Mouse (Mus musculus) liver, adult 2 months (tissue): Measurements from ENCODE around the gene Auts2. TPM values are rescaled to one million over a fixed set of nuclear protein-coding genes. Genes with fewer than 3 reads are reported as not detected.

Experiments used
- DNase-seq: peaks from one replicate; pipeline ENCODE4 v3.0.0-alpha.2; 2011; ENCODE audit warnings: low read depth, low spot score; ENCODE audit errors: extremely low read depth
- H3K27ac ChIP-seq: fragments of 200-500 bp; replicated peaks from 2 replicates; pipeline ENCODE4 v1.5.1; 2012; ENCODE audit warnings: low read depth, mild to moderate bottlenecking, control low read depth, inconsistent platforms, low read length; ENCODE audit not compliant: insufficient read depth
- H3K27me3 ChIP-seq: fragments of 200-500 bp; 2 replicates; pipeline ENCODE4 v1.6.1; 2012; ENCODE audit warnings: mild to moderate bottlenecking, moderate library complexity, low read length, inconsistent platforms; ENCODE audit not compliant: control insufficient read depth, insufficient read depth
- H3K36me3 ChIP-seq: fragments of 200-500 bp; 2 replicates; pipeline ENCODE4 v1.6.1; 2012; ENCODE audit warnings: low read length, inconsistent platforms; ENCODE audit not compliant: control insufficient read depth, insufficient read depth
- H3K4me1 ChIP-seq: fragments of 200-500 bp; 2 replicates; pipeline ENCODE4 v1.6.1; 2011; ENCODE audit warnings: low read length; ENCODE audit not compliant: control insufficient read depth, insufficient read depth
- H3K4me3 ChIP-seq: fragments of 200-500 bp; 2 replicates; pipeline ENCODE4 v1.5.1; 2011; ENCODE audit warnings: low read depth, mild to moderate bottlenecking, control low read depth, low read length, moderate library complexity; ENCODE audit not compliant: insufficient read depth
- H3K79me2 ChIP-seq: fragments of 200-500 bp; 2 replicates; pipeline ENCODE4 v1.6.1; 2012; ENCODE audit warnings: inconsistent platforms, mild to moderate bottlenecking, low read length, moderate library complexity; ENCODE audit not compliant: control insufficient read depth, insufficient read depth
- H3K9ac ChIP-seq: fragments of 200-500 bp; 2 replicates; pipeline ENCODE4 v1.6.1; 2012; ENCODE audit warnings: low read depth, mild to moderate bottlenecking, control low read depth, inconsistent platforms, low read length
- CTCF ChIP-seq: fragments of 200-500 bp; IDR thresholded peaks from 2 replicates; pipeline ENCODE4 v1.5.1; 2011; ENCODE audit warnings: low read depth, low read length, control low read depth
- POLR2A ChIP-seq: fragments of 200-500 bp; IDR thresholded peaks from 2 replicates; pipeline ENCODE4 v1.6.1; 2011; ENCODE audit warnings: low read length, control low read depth; ENCODE audit not compliant: insufficient read depth; ENCODE audit errors: extremely low read depth
- WGBS: fragments of 180-500 bp; shearing (Covaris S2); methylation state at CpG from one replicate; pipeline ENCODE4 v1.1.7; 2018; 5-methylcytosine and 5-hydroxymethylcytosine counted together
- polyA plus RNA-seq: library from polyadenylated mRNA; depleted of rRNA; stranded (reverse); fragments of >200 nt; gene quantifications from 2 replicates; pipeline ENCODE4 v1.2.3, GENCODE M21; 2012
- total RNA-seq: library from RNA; depleted of rRNA; stranded (reverse); fragments of >200 nt; gene quantifications from 2 replicates; pipeline ENCODE4 v1.2.3, GENCODE M21; 2014

Auts2 gene
- total and polyA plus RNA-seq, 2 experiments: 0.37 to 0.51 TPM

DNA sequence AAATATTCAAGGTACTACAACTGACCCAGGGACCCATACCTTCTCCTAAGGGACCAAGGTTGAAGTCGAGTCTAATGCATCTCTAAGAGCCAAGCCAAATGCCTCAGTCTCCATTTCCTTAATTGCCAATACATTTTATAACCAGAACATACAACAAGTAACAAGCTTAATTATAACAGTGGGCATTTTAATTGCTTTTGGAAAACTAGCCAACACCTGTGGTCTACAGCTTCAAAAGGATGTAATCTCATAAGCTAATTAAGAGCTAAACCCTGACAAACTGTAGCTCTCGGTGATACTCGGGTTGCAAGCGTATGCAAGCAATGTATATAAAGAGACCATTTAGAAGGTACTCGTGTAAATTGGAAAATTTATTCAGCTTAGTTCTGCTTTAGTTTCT lies 107.7 kb downstream of the Auts2 start:
- no peaks in the 10 kb centered on the region for H3K4me1 ChIP-seq
- no peak overlapping the region for H3K9ac ChIP-seq
- H3K27me3 ChIP-seq: peaks cover 3% of the 10 kb centered on the region; the same call in 1 of the 2 replicates
- TF ChIP-seq POLR2A: no peak
- no peak for TF ChIP-seq CTCF
- 96% methylated on average over 5 of the region's 5 CpGs for WGBS
- no peak overlapping the region for H3K27ac ChIP-seq
- H3K79me2 ChIP-seq: no peaks in the 10 kb centered on the region
- no peak for DNase-seq
- H3K36me3 ChIP-seq: no peaks in the 10 kb centered on the region
- no peak overlapping the region for H3K4me3 ChIP-seq

DNA sequence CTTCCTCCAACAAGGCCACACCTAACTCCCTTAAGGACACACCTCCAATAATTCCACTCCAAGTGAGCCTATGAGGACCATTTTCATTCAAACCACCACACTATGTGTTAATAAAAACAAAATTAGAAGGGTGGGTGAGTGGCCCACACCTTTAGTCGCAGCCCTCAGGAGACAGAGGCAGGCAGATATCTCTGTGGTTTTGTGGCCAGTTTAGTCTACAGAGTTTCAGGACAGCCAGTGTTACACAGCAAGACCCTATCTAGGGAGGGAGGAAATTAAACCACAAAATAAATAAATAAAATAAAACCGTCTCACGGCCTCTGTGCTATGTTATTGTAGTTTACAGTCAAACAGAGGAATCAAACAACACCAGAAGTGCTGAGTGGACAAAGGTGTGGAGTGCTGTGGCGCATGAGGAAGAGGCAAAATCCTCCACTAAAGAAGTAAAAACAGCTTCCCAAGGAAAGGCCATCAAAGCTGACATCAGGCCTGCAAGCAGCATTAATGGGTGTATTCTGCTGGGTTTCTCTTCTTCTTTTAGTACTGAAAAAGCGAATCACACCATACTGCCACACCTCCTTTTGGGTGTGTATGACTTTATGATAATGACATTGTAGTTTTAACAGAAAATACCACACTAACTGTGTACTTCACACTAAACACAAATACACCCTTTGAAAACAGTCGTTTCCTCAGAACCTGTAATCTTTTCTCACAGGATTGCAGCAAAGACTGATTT lies 109.6 kb downstream of the Auts2 start:
- no peak for TF ChIP-seq CTCF
- TF ChIP-seq POLR2A: no peak
- H3K4me3 ChIP-seq: no peak overlapping the region
- peaks cover 6% of the 10 kb centered on the region; the same call in 1 of the 2 replicates for H3K27me3 ChIP-seq
- H3K79me2 ChIP-seq: no peaks in the 10 kb centered on the region
- no peak overlapping the region for H3K27ac ChIP-seq
- no peak overlapping the region for H3K9ac ChIP-seq
- H3K4me1 ChIP-seq: no peaks in the 10 kb centered on the region
- WGBS: 90% methylated on average over 6 of the region's 6 CpGs
- no peaks in the 10 kb centered on the region for H3K36me3 ChIP-seq
- DNase-seq: no peak

GRCm38 (mm10) chr5:132429363-132429762 lies 113.8 kb downstream of the Auts2 start:
- Histone ChIP-seq H3K36me3 (no peaks in the 10 kb centered on the region), H3K4me3 (no peak overlapping the region), H3K4me1 (no peaks in the 10 kb centered on the region), H3K9ac (no peak overlapping the region), H3K79me2 (no peaks in the 10 kb centered on the region), H3K27me3 (peaks cover 6% of the 10 kb centered on the region; the same call in 1 of the 2 replicates), H3K27ac (no peak overlapping the region)
- 88% methylated on average over 3 of the region's 3 CpGs for WGBS
- no peak for TF ChIP-seq POLR2A
- no peak for TF ChIP-seq CTCF
- no peak for DNase-seq

DNA sequence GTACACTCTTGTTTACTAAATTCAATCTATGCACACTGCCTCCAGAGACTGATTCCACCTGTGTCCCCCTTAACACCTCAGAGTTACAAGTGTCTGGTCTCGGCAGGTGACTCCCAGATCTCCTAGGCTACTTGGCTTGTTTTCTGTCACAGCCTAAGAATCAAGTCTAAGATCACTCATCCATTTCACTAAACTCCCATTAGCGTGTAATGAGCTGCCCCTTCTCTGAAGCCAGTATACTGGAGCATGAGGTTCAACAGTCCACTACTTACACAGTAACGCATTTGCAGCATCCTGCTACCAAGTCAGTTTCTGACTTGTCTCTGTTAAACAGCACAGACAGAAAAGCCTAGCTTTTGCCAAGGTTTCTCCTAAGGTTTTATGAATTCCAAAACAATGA lies 116.8 kb downstream of the Auts2 start:
- Histone ChIP-seq H3K27ac (no peak overlapping the region), H3K36me3 (no peaks in the 10 kb centered on the region), H3K79me2 (no peaks in the 10 kb centered on the region), H3K4me1 (no peaks in the 10 kb centered on the region), H3K27me3 (peaks cover 7% of the 10 kb centered on the region; the same call in 1 of the 2 replicates), H3K9ac (no peak overlapping the region), H3K4me3 (no peak overlapping the region)
- no peak for DNase-seq
- TF ChIP-seq CTCF: no peak
- 95% methylated on average over 3 of the region's 3 CpGs for WGBS

- no peak for DNase-seq
- no peak overlapping the region for H3K9ac ChIP-seq
- TF ChIP-seq CTCF: no peak
- no peak for TF ChIP-seq POLR2A
- H3K4me1 ChIP-seq: no peaks in the 10 kb centered on the region
- H3K27me3 ChIP-seq: peaks cover 7% of the 10 kb centered on the region; the same call in 1 of the 2 replicates
- no peaks in the 10 kb centered on the region for H3K36me3 ChIP-seq
- WGBS: 76% methylated on average over 6 of the region's 6 CpGs
- H3K79me2 ChIP-seq: no peaks in the 10 kb centered on the region
- no peak overlapping the region for H3K27ac ChIP-seq
- no peak overlapping the region for H3K4me3 ChIP-seq
These were observed 117.3 kb downstream of the Auts2 start for GRCm38 (mm10) chr5:132425792-132426309.

- no peak for DNase-seq
- WGBS: 78% methylated on average over 4 of the region's 4 CpGs
- Histone ChIP-seq H3K27ac (no peak overlapping the region), H3K79me2 (no peaks in the 10 kb centered on the region), H3K36me3 (no peaks in the 10 kb centered on the region), H3K9ac (no peak overlapping the region), H3K4me1 (no peaks in the 10 kb centered on the region), H3K4me3 (no peak overlapping the region), H3K27me3 (peaks cover 3% of the 10 kb centered on the region; the same call in 1 of the 2 replicates)
- TF ChIP-seq POLR2A (no peak), CTCF (no peak)
These were observed 132.7 kb downstream of the Auts2 start for GRCm38 (mm10) chr5:132410338-132410852.
